Mouse (Mus musculus) megakaryocyte-erythroid progenitor cell, adult 5-6 weeks (primary cell): ENCODE results near the gene Emx1. TPM values are rescaled to one million over a fixed set of nuclear protein-coding genes. Genes with fewer than 3 reads are reported as not detected.
"Not testable (repeated sequence)": the region's sequence is repeated elsewhere in the genome, so short reads cannot be mapped to it uniquely, and the experiment has no call there.

Experiments used
- ATAC-seq: replicated peaks from 2 replicates; pipeline ENCODE4 v1.8.0; 2016; ENCODE audit warnings: mild to moderate bottlenecking, inconsistent platforms; ENCODE audit not compliant: severe bottlenecking, poor library complexity, low FRiP score, low TSS enrichment
- total RNA-seq, 2 experiments: library from RNA; stranded (forward) in 1 of 2; stranded (reverse) in 1 of 2; fragments of 200-1000, 215-1000 nt in 1 of 2; fragments of >200 nt in 1 of 2; fragmentation: Nextera tagmentation in 1 of 2; gene quantifications; 2 replicates each; pipeline ENCODE4 v1.2.3; 2014 to 2017

Emx1 gene
- not detected in 2 replicates for total RNA-seq (2014; fragmentation: Nextera tagmentation)
- total RNA-seq (2017), result not detected in 2 replicates

- ATAC-seq, result no peak
These were observed at the start of gene Emx1 for GRCm38 (mm10) chr6:85187340-85188211. Emx1 (plus strand) TSS chr6:85187438.

GRCm38 (mm10) chr6:85139534-85139933 is 47.7 kb upstream of the Emx1 start:
- ATAC-seq, result no peak

DNA sequence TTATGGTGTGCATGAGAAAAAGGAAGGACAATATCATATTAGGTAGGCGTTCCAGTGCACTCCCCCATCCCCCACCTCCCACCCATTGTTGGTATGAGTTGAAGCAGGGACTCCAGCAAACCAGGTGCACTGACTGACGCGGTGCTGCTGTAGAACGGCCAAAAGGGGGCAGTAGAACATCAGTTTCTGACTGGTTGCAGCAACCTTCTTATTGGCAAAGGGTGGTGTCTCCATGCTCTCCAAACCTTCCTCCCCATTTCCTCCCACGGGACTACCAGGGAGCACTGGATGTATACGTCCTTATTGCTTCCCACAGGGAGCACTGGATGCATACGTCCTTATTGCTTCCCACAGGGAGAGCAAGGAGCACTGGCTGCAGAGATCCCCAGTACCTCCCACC is 46.2 kb upstream of the Emx1 start:
- peak; percentile 56; the same call in 1 of the 2 replicates for ATAC-seq

GRCm38 (mm10) chr6:85144466-85144865 is 42.8 kb upstream of the Emx1 start:
- no peak for ATAC-seq

GRCm38 (mm10) chr6:85147636-85148035 is 39.6 kb upstream of the Emx1 start:
- ATAC-seq, result no peak

DNA sequence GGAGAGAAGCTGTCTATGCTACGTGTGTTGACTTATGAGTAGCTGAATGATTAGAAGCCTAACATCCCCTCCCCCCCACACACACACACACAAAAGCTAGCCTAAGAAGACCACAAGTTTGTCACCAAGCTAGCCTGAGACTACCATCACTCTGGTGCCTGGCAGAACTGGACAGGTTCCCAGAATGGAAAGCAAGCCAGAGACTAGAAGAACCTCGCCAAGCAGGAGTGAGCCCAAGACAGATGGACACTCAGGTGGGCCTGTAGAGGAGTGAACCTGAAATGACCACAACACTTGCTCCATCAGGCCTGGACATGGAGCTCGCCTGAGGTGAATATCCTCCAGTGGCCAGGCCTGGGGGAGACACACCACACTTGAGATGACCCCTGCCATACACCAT is 36.9 kb upstream of the Emx1 start:
- ATAC-seq, result no peak

GRCm38 (mm10) chr6:85153970-85154540 is 33.2 kb upstream of the Emx1 start:
- peak; percentile 81 for ATAC-seq

DNA sequence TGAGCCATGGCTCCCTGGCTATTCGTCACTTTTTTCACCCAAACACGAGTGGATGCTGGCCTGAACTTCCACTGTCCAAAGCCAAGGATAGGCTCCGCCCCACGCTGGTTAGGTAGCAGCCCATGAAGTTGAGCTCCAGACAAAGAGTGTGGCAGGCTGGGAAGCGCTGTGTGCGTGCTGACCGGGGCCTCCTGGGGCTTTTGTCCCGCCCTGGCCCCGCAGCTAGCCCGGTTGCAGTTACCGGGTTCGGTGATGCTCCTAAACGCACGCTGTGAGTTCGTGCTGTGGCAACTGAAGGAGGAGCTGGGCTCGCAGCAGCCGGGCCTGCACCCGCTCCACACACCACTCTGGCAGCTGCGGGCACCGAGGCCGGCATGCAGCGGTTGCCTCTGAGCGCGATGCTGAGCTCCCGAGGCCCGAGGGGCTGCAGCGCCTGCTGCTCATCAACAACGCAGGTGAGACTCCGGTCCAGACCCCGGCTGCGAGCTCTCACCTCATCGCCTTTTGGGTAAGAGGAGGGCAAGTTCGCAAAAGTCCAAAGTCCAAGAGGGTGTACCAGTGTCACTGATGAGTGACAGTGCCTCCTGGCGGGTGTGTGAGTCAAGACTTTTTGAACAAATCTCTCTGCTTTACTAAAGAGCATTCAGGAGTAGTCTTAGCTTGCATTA is 32.2 kb upstream of the Emx1 start:
- peak; percentile 41 for ATAC-seq

DNA sequence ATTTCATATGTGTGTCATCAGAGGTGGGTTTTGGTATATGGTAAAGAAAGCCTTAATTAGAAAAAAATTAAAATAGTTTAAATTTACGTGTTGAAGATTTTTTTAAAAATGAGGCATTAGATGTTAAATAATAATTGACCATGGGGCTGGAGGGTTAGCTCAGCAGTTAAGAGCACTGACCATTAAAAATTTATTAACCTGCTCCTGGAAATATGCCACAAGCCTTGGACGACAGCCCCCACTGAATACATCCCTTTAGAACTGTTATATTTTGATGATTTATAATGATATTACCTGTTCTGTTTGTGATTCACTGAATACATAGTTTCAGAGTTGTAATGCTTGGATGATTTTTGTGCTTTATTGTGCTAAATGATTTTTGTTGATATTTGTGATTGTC is 30.7 kb upstream of the Emx1 start:
- ATAC-seq, result not testable (repeated sequence)

- ATAC-seq, result not testable (repeated sequence)
These were observed 29.0 kb upstream of the Emx1 start for GRCm38 (mm10) chr6:85158040-85158804.

DNA sequence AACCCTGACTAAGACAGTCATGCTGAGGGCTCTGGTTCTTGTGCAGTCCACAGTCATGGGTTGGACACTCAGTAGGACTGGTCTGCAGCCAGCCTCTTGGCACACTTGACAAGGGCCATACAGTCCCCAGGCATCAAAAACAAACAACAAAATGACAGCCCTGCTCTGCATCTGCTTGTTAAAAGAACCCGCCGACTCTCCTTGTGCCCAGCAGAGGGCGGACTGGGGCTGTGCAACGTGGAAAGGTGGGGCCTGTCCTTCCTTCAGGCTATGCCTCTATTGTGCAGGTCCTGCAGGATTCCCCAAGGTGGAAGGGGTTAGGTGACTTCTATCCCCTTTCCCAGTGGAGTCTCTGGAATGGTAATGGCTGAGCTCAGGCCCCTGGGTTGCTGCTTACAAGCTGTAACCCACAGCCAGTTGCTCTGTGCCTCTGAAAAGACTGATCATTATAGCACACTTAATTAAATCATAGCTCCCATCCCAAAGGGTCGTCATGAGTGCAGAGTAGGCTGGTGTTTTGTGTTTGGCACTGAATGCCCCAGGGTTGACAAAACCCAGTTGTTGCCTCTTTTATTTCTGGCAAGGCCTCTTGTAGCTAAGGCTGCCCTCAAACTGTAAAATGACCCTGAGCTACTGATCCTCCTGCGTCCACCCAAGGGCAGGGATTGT is 28.0 kb upstream of the Emx1 start:
- ATAC-seq, result peak; percentile 63

DNA sequence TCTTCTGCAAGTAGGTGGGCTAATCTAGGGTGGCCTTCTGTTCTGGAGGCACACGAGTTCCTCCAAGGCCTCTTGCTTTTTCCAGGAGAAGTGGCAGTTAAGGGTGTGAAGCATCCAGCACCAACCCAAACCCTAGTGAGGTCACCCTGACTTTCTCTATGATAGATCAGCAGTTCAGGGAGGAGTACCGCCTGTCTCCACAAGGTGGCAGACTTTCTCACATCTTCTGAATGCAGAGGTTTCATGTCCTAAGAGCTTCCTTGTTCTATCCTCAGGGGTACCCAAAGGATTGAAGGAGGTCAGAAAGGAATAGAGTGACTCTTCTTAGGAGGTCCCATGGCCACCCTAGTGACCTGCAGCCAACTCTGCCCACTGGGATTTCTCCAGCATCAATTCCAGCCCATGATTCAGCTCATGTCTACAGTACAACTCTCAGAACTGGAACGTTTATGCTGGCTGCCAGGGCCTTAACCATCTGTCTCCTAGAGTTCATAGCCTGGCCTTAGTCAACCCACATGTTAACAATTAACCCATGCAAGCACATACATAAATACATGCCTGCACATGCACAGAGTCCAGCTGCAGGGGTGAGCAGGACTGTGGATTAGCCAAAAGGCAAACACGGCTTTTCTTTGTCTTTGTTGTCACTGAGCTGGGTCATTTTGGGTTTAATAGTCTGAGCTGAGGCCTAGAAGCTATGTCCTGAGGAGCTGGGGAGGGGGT is 26.9 kb upstream of the Emx1 start:
- ATAC-seq, result peak; percentile 69; the same call in 1 of the 2 replicates

DNA sequence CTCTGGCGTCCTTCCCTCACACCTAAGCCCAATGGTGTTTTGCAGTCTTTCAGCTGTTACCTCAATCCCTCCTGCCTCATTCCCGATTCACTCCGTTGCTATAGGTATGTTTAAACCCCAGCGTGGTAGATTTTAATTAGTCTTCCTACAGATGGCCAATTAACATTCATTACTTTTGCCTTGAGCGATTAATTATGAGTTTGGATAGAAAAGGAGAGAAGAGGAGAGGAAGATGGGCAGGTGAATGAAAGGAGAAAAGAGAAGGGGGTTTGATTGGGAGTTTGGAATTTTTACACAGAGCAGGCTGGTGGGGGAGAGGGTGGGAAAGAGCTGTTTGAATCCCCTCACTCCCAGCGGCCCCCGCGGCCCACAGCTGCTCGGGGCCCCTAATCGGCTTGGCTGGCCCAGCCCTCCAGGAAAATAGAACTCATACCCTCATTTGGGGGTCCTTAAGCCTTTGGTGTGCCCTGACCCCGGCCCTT is 21.8 kb upstream of the Emx1 start:
- no peak for ATAC-seq

GRCm38 (mm10) chr6:85179569-85179968 is 7.7 kb upstream of the Emx1 start:
- no peak for ATAC-seq

DNA sequence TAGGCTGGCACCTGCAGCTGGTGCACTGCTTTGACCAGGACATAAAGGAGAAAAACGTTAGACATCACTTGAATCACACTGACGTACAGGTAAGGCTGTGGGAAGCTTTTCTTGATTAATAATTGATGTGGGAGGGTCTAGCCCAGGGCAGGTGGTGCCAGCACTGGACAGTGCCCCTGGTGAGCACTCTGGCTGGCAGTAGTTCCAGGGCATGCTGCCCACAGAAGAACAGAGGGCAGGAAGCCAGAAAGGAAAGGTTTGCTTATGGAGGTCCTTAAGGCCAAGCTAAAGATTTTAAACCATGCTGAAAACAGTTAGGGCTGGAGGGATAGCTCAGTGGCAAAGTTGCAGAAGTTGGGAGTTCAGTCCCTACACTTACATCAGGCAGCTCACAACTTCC is 7.2 kb upstream of the Emx1 start:
- no peak for ATAC-seq

DNA sequence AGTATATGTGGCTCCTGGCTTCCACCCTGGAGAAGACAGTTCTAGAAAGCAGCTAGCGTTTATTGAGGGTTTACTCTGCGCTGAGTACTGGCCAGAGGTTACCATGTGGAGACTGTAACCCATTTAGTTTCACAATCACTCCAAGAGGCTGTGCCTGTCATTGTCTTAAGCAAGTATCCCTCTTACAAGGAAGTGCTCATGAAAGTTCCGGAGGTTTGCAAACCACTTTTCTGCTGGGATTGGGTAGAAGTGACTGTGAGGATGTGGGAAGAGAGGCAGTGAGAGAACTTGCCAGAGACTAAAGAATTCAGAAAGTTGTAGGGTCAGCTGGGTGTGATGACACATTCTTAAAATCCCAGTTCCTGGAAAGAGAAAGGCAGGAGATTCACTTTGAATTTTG is 3.3 kb upstream of the Emx1 start:
- ATAC-seq, result no peak

- no peak for ATAC-seq
These were observed 1.1 kb upstream of the Emx1 start for GRCm38 (mm10) chr6:85186033-85186743.

DNA sequence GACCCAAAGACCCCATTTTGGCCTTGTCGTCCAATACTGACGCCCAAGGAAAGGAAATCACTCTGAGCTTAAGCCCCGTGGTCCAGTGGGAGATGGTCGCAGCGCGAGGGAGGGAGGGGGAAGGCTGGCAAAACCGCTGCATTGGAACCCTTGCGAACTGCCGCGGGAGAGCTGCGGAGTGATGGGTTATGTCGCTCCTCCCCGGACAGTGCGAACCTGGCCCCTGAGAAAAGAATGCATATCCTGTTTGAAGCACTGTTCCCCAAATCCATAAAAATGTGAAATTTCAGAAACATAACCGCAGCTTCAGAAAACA is 536 bp upstream of the Emx1 start:
- ATAC-seq, result no peak
